Mouse (Mus musculus): ENCODE measurements around the gene Gm5478. TPM values are rescaled to one million over a fixed set of nuclear protein-coding genes. Genes with fewer than 3 reads are reported as not detected.

The Gm5478 gene
- polyA plus RNA-seq, 1 experiment from 2014 or later = not detected

Small RNAs within 50 kb of the gene (microRNA-seq; reads per million reads assigned to microRNA genes)
- not detected for gene Gm44342
- not detected for gene Gm44383
- gene Gm44479 = not detected

Other genes with a start within 250 kb of the Gm5478 start
- 0.66 and 0.75 TPM in 2 replicates for gene Krt7, start 236.3 kb downstream of the Gm5478 start, polyA plus RNA-seq (2014; fragmentation: Nextera tagmentation; extraction: Ambion mirVana)
- gene Krt87, start 208.6 kb downstream of the Gm5478 start, polyA plus RNA-seq (2014; fragmentation: Nextera tagmentation; extraction: Ambion mirVana) = 0.12 TPM in 1 of 2 replicates, not detected in the other
- gene Krt88, start 199.6 kb downstream of the Gm5478 start, polyA plus RNA-seq (2014; fragmentation: Nextera tagmentation; extraction: Ambion mirVana) = not detected in 2 replicates
- gene Krt81, start 183.6 kb downstream of the Gm5478 start, polyA plus RNA-seq (2014; fragmentation: Nextera tagmentation; extraction: Ambion mirVana) = not detected in 2 replicates
- not detected in 2 replicates for gene Krt86, start 173.9 kb downstream of the Gm5478 start, polyA plus RNA-seq (2014; fragmentation: Nextera tagmentation; extraction: Ambion mirVana)
- not detected in 2 replicates for gene Krt83, start 155.9 kb downstream of the Gm5478 start, polyA plus RNA-seq (2014; fragmentation: Nextera tagmentation; extraction: Ambion mirVana)
- gene Gm49425, start 130.1 kb downstream of the Gm5478 start, polyA plus RNA-seq (2014; fragmentation: Nextera tagmentation; extraction: Ambion mirVana) = not detected in 2 replicates
- not detected in 2 replicates for gene Krt84, start 114.6 kb downstream of the Gm5478 start, polyA plus RNA-seq (2014; fragmentation: Nextera tagmentation; extraction: Ambion mirVana)
- not detected in 2 replicates for gene Krt82, start 96.7 kb downstream of the Gm5478 start, polyA plus RNA-seq (2014; fragmentation: Nextera tagmentation; extraction: Ambion mirVana)
- 0.09 and 0.10 TPM in 2 replicates for gene Krt90, start 84.4 kb downstream of the Gm5478 start, polyA plus RNA-seq (2014; fragmentation: Nextera tagmentation; extraction: Ambion mirVana)
- gene Krt75, start 73.5 kb downstream of the Gm5478 start, polyA plus RNA-seq (2014; fragmentation: Nextera tagmentation; extraction: Ambion mirVana) = 0.06 TPM in 1 of 2 replicates, not detected in the other
- gene Gm5414, start 19.2 kb downstream of the Gm5478 start, polyA plus RNA-seq (2014; fragmentation: Nextera tagmentation; extraction: Ambion mirVana) = not detected in 2 replicates
- not detected in 2 replicates for gene Krt6b, start 32.9 kb upstream of the Gm5478 start, polyA plus RNA-seq (2014; fragmentation: Nextera tagmentation; extraction: Ambion mirVana)
- gene Krt6a, start 46.9 kb upstream of the Gm5478 start, polyA plus RNA-seq (2014; fragmentation: Nextera tagmentation; extraction: Ambion mirVana) = not detected in 2 replicates
- not detected in 2 replicates for gene Krt5, start 65.5 kb upstream of the Gm5478 start, polyA plus RNA-seq (2014; fragmentation: Nextera tagmentation; extraction: Ambion mirVana)
- gene Krt71, start 95.7 kb upstream of the Gm5478 start, polyA plus RNA-seq (2014; fragmentation: Nextera tagmentation; extraction: Ambion mirVana) = not detected in 2 replicates
- not detected in 2 replicates for gene Krt72, start 139.1 kb upstream of the Gm5478 start, polyA plus RNA-seq (2014; fragmentation: Nextera tagmentation; extraction: Ambion mirVana)
- 0.36 and 0.81 TPM in 2 replicates for gene Krt73, start 155.0 kb upstream of the Gm5478 start, polyA plus RNA-seq (2014; fragmentation: Nextera tagmentation; extraction: Ambion mirVana)
- not detected in 2 replicates for gene Krt2, start 170.8 kb upstream of the Gm5478 start, polyA plus RNA-seq (2014; fragmentation: Nextera tagmentation; extraction: Ambion mirVana)
- 5.2 and 7.0 TPM in 2 replicates for gene Krt1, start 203.4 kb upstream of the Gm5478 start, polyA plus RNA-seq (2014; fragmentation: Nextera tagmentation; extraction: Ambion mirVana)
- 0.32 and 0.91 TPM in 2 replicates for gene Krt77, start 222.3 kb upstream of the Gm5478 start, polyA plus RNA-seq (2014; fragmentation: Nextera tagmentation; extraction: Ambion mirVana)
- not detected in 2 replicates for gene Krt76, start 245.5 kb upstream of the Gm5478 start, polyA plus RNA-seq (2014; fragmentation: Nextera tagmentation; extraction: Ambion mirVana)